Mouse (Mus musculus): ENCODE measurements around the gene Ncor2.

Ncor2 gene

DNA sequence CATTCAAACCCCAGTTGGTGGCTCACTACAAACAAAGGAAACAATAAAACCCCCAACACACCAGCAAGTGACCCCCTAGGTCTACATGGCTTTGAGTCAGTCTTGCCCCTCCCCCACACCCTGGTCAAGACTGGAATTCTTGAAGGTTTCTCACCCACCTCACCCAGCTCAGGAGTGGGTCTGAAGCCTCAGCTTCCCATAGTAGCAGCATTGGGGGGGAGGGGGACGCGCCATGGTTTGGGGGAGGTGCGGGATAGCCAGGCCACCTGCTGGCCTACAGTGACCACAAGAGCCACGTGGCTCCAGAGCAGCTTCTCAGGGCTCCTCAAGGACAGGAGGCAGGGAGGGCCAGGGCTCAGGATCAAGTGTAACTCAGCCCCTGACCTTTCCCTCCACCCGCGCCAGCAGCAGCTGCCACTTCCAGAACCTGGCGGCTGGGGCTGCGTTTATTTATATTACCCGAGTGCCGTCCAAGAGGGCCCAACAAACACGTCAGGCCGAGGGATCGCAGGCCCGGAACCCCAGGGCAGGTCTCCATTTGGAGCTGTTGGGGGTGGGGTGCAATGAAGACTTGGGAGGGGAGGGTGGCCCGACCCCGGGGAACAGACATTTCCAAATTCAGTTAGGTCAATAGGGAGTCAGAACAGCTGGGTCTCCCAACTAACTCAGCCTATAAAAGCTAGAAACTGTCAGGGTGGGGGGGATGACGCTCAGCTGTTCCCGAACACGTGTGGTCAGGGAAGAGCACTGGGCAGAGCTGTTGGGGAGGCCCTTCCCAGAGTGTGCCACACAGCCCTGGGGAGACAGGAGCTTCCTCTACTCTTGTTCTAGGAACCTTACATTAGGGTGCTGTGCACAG lies 122.1 kb downstream of the Ncor2 start:
- peak; percentile 57 to 62 for DNase-seq

DNA sequence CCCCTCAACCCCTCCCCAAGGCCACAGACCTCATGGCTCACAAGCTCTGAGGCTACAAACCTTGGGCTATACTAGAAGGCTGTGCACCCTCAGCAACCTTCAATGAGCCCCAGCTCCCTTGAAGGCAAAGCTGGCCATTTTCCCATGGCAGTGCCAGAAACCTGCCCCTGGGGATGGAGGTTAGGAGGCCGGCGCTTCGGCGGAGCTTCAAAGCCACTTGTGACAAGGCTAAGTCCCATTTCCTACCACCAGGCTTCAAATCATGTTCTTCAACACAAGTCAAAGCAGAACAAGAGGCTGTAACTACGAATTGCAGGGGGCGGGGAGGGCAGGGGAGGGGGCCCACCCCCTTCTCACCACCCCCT lies 122.7 kb downstream of the Ncor2 start:
- DNase-seq: no peak

DNA sequence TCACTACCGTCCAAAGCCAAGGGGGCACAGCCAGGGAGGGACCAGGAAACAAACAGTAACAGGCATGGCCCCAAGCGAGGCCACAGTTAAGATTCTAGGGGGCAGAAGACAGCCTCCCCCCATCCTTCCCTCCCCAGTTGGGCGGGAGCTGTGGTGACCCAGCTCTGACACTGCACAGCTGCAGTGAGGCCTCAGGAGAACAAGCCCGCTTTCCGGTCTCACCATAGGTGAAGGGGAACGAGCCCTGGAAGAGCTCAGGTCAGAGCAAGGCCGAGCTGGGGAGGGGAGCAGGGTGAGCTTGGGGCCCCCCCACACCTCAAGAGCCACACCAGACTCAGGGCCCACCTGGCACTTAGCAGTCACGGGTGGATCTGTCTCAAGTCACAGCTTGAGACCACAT lies 123.1 kb downstream of the Ncor2 start:
- DNase-seq: no peak

DNA sequence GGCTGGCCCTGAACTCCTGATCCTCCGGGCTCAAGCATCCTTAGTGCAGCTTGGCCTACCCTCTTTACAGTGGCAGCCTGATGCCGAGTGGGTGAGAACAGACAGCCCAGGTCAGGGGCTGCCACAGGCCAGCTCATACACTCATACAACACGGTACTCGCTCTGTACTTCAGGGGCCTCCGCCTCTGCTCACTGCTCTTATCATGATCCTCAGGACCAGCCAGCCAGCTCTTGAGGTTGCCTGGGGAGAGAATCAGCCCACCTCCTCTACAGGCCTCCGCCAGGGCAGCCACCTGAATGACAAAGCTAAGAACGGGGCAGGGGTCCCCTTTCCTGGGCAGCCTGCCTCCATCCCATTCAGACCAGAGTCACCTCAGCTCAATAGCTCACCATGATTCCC lies 125.4 kb downstream of the Ncor2 start:
- no peak for DNase-seq

DNA sequence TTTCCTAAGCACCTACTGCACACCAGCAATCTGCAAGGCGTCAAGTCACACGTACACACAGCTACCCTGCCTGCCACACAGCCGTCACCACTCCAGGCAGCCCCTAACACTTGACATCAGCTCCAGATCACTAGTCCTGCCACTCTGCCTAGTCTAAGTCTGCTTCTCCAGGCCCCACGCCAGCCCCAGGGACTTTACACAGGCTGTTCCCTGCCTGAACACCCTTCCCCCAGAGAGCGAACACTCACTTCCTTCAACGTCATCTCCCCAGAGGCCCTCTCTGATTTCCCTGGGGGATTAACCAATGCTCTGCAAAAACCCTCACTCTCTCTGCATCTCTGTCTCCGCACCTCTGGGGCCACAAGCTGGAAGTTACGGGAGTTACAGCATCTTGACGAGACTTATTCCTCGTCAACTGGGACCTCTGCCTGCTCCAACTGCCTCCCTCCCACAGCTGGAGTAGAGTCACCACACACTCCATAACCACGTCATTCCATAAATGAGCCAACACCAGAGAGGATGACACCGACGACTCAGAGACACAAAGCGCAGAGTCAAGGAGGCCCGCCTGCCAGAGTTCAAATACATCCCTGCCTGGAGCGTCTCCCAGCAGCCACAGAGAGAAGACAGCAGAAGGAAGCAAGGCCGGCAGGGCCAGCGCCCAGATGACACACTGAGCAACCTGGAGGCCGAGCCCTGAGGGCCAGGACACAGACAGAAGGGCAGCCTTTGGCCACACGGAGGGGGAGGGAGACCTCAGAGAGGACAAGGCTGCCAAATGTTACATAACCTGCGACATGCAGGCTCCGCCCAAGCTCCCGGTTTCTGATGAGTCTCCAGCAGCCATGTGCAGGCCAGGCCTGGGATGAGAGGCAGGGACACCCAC lies 126.2 kb downstream of the Ncor2 start:
- DNase-seq: peak; percentile 88 to 95

DNA sequence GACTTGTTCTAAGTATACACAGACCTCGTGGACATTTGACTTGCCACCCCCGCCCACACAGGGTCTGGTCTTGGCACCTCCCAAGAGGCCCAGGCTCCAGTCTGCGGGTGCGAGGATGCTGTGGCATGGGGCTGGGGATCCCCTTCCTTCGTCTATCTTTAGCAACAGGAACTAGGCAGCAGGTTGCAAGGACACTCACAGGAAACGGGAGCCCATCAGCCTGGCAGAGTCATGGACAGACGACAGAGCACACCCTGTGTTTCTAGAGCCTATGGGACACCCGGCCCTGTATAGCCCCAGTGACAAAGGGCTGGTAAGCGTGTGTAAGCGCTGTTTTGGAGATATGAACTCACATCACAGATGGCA lies 126.8 kb downstream of the Ncor2 start:
- no peak for DNase-seq

DNA sequence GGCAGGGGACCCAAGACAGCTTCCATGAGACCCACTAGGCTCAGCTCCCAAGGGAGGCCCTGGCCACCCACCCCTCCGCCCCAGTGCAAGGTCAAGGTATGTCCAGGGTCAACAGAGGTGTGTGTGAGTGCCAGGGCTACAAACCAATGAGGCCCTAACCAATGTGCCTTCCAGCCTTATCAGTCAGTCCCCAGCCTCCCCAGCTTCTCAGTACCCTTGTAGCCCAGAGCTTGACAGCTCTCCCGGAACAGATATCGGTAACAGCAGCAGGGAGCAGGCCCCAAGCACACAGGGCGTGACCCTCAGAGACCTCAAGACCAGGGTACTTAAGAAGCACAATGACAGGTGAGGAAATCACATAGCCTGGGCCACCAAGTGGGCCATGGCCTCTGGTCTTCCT lies 129.5 kb downstream of the Ncor2 start:
- DNase-seq: no peak

DNA sequence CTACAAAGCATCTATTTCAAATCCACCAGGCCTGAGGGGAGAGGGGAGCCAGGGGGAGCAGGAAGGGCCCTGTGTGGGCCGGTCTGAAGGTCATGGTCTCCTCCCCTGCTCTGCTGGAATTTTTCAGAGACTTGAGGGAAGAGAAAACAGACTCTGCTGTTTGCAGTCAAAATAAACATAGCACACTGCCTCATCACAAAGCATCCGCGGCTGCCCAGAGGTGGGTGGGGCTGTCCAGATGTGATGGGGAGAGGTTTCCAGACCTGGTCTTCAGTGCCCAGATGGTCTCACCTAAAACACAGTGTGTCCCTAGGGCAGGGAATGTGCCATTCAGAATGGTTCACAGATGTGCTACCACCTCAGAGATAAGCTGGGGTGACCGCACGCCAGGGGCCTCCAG lies 132.6 kb downstream of the Ncor2 start:
- no peak for DNase-seq

DNA sequence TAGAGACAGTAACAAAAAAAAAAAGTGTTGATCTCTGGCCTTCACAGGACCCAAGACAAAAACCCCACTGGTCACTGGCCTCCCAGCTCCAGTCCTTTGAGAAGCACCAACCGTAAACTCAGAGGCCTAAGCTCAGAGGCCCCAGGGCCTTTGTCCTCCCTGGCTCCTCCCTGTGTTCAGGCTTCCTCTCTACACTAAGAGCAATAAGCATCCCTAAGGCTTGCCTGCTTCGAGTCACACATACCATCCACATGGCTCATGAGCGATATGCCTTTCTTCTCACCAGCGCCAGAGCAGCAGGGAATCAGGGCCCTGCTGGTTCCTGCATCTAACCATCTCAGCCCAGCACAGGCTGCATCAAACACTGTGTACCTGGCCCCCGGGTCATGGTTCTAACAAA lies 133.8 kb downstream of the Ncor2 start:
- no peak for DNase-seq

DNA sequence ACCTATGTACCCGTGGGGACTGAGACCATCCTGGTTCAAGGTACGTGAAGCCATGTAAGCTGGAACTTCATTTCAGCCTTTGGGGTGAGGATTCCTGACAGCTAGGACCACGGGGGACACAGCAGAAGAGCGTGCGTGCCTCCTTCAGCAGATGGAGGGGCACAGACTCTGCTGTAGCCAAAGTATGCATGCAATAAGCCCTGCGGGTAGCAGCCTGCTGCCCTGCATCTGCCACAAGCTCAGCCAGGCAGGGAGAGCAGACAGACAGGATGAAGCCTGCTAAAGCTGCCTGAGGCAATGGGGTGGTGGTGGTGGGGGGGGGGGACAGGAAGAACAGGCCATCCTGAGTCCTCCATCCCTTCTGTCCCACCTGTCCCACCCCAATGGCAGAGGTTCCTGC lies 135.6 kb downstream of the Ncor2 start:
- DNase-seq: no peak

DNA sequence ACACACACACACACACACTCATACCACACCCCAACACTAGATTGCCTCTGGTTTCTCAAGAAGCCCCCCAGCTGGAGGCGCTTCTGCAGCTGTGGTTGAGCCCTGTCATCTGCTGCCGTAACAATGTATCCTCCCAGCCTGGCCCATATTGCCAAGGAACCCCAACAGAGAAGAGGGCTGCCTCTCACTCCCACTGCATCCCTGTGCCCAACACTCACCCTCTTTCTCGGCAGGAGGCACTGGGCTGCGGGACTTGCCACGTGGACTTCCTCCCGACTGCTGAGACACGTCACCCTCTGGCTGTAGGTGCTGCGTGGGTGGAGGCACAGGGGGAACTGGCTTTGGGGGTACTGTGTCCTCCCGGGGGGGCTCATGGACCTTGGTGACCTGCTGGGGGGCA lies 137.4 kb downstream of the Ncor2 start:
- DNase-seq: no peak

DNA sequence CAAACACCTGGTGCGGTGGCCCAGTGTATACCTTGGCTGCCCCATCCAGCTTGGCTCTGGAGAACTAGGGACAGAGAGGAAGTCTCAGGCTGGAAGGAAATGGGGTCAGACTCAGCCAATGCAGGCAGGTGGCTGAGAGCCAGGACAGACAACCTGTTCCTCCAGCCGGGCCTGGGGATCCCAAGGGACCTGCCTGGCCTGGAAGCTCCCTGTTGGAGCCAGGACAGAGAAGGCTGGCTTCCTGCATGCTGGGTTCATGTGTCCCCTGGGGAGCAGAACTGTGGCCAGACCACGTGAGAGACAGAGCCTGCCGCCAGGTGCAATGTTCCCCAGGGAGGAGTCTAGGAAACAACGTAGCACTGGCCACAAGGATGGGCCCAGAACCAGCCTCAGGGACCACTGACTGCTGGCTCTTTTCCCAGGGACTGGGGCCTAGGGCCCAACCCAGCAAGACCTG lies 138.9 kb downstream of the Ncor2 start:
- DNase-seq: peak; percentile 94 to 96

DNA sequence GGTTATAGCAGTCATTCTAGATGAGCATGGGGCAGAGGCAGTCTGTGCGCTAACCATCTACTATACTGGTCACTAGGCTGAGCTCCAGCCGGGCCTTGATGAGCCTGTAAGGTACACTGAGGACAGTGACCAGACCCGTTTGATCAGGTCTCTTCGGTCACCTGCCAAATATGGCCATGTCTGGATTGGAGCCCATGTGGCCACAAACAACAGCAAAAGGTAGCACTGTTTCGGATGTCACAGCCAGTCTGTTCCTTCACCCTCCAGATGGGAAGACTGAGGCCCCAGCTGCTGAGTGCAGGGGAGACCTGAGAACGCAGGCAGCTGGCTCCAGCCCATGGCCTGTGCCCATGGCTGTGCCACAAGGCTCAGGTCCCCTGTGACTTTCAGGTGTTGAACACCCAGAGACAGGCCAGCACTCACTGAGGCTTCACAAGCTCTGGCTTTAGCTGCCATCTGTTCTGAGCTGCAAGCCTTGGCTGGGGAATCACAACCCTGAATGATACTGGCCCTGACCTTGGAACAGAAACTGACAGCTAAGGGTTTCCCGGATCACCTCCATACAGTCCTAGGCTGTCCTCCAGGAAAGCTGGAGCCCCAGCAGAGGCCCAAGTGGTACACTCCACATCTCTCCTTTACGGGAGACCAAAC lies 139.5 kb downstream of the Ncor2 start:
- DNase-seq: no peak

DNA sequence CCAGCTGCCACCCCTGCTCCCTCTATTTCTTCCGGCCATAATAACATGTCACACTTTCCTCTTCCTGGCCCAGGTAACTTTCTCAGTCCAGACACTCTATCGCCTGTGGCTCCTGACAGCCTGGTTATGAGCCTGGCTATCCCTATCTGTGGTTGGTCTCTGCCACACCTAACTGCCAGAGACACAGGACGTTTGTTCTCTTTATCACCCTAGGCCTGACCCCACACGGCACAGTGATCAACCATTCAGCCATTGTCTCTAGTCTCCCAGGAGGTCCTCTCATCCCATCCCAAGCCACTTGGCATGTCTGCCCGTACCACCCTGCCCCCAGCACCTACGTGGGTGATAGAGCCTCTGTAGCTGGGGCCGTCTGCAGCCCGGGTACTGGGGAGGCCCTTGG lies 142.5 kb downstream of the Ncor2 start:
- no peak for DNase-seq

DNA sequence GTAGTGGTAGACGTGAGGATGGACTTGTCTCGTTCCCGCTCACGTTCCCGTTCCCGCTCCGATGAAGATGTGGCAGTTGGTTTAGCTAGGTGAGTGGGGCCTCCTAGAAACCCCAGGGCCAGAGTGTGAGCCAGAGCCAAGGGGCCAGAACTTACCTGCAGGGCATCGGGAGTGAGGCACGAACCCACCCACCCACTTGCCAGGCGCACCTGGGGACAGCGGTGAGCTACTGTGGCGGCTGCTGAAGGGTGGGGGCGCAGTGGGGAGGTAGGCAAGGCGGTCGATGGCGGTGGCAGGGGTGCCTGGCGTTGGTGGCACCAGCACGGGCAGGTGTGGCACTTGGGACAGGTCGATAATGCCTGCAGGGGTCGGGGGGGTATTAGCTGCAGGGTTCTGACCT lies 150.1 kb downstream of the Ncor2 start:
- no peak for DNase-seq

DNA sequence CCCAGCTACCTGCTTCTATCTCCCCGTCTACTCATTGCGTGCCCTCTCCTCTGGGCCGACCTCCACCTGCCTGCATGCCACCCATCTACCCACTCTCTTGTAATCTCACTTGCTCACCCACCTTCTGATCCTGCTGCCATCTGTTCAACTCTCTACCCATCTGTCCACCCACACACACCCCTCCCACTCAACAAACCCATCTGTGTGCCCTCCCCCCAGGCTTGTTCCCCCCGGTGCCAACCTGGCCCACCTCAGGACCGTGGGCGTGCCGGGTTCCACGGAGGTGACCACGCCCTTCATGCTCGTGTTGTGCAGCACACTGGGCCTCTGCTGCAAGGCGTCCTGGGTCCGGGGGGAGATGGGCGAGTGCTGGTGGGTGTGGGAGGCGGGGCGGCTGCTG lies 150.6 kb downstream of the Ncor2 start:
- DNase-seq: no peak

DNA sequence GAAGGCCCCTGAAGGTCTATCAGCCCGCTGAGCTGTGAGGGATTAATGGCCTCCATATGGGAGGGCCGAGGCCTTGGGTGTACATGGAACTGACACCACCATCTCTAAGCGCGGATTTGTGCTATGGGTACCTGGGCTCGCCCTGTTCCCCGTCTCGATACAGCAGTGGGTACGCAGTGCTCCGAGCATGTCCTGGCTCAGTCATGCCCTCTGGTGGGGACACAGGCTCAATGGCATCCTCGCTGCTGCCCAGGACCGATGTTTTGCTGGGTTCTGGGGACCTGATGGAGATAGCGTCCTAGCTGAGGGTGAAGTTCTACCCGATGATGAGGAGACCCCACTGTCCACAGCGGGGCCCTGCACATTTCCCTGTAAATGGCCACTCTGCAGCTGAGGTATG lies 155.0 kb downstream of the Ncor2 start:
- DNase-seq: peak in 1 of 2 experiments; percentile 49

DNA sequence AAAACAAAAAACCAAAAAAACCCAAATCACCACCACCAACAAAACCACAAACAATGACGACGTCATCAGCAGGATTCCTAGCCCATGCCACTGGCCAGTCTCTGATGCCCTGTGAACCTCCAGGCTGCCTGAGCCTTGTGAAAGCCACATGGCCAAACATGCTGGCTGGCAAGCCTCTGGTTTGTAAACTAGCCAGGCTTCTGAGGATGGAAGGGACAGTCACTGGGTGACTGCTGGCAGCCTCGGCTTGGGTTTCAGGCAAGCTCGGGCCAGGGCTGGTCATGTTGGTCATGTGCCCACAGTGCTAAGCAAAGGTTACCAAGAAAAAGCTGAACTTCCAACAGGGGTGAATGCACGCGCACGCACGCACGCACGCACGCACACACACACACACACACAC lies 157.7 kb downstream of the Ncor2 start:
- DNase-seq: peak; percentile 52 to 61

DNA sequence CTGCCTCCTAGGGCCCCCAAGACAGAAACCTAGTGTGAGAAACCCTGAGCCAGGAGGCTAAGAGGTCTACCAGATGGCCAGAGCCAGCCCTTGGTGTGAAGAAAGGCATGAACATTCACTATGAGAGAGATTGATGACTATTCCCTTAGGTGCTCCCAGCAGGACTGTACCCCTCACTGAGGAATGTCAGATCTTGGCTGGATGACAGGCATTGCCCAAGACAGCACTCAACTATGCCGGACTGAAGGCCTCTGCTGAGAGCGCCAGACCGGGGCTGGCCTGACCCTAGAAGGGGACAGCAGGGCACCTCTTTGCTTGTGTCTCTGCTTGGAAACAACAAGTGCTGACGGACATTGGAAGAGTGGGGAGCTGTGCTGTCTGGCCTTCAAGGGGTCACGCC lies 159.9 kb downstream of the Ncor2 start:
- no peak for DNase-seq

DNA sequence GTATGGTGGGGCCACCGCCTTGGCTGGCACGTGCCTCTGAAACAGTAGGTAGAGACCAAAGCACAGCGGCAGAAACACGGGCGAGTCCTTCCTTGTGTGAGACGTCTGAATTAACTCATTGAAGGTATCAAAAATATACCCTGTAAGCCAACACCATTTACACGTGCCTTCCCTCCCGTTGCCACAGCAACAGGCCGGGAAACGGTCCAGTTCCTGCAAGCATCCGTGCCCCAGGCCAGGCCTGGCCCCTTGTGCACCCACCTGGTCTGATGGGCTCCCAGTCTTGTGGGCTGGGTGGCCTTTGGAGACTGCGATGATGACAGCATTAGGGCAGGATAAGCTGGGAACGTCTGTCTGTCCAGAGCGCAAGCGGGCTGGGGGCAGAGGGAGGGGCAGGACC lies 161.7 kb downstream of the Ncor2 start:
- peak in 1 of 2 experiments; percentile 47 for DNase-seq

DNA sequence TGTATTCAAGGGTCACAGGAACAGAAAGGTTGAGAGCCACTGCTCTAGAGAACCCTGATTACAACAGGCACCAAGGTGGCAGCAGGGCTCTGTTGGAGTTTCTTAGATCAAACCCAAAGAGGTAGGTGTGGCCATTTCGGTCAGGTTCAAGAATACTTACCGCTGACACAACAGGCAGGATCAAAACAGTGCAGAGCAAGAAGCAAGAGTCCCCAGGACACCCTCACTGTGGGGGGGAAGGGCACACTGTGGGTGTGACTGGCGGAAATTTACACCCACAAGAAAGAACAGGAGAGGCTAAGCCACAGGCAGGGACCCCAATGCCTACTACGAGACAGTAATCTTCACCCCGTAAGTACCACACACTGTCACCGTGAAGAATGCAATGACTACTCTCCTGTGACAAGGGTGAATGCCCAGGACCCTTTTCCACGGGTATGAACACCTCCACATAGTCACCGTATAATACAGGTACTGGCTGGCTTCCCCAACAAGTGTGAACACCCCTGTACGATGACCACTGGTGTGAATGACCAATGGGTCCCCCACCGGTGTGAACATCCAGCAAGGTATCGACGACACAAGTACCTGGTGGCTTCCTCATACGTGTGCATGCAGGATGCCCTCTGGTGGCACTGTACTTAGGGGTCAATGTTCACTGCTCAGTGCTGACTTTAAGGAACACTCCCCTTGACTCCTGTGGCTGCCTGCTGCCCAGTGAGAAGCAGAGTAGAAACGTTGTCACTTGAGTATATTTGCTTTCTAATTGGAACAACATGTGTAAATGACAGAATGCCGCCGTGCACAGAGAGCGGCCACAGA lies 162.4 kb downstream of the Ncor2 start:
- DNase-seq: peak in 1 of 2 experiments; percentile 54

DNA sequence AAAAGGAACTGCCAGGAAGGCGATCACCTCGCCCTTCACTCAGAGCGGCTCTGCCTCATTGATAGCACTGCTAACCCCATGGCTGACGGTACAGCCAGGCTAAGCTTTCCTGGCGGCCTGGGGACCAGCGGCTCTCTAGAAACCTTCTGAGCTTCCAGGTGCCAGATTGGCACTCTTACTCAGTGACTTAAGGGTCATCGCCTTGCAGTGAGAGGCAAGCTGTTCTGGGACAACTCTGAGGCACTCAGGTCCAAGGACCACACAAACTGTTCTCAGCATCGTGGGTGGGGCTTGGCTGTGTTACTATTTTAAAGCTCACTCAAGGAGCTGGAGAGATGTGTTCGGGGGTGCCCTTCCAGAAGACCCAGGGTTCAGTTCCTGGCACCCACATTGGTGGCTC lies 163.4 kb downstream of the Ncor2 start:
- no peak for DNase-seq

DNA sequence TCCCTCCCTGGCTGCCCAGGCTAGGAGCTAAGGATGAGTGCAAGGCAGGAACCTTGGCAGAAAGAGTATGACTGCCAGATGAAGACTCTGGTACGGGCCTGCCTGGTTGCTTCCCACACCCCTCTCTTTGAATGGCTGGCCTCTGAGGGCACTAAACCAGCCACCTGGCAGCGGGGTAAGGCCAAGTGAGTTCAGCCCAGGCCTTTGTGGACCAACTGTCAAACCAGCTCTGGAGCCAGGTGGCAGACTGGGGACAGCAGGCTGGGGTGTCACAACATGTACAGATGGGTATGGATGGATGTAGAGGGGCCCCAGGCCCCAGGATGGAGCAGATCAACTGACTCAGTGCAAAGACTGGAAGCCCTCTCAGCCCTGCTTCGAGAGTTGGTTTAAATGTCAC lies 164.0 kb downstream of the Ncor2 start:
- DNase-seq: no peak
